Mouse (Mus musculus) testis, adult 10 weeks (tissue): ENCODE measurements around the gene Traf2. TPM values are rescaled to one million over a fixed set of nuclear protein-coding genes. Genes with fewer than 3 reads are reported as not detected.

Experiments used
- polyA plus RNA-seq: library from polyadenylated mRNA; stranded (reverse); fragments of 350-450 nt; fragmentation: Illumina TruSeq; extraction: RNeasy Lipid Tissue Mini Kit (QIAGEN cat#74804); gene quantifications from one replicate; pipeline ENCODE4 v1.2.3, GENCODE M21; 2014; ENCODE audit warnings: low read depth, low replicate concordance

Gene Traf2
- polyA plus RNA-seq = 1.1 TPM

GRCm38 (mm10) chr2:25546811-25547491, at the start of gene Traf2:
TSS of gene Traf2 (minus strand) at chr2:25546940.

GRCm38 (mm10) chr2:25581294-25581864, 34.6 kb upstream of the Traf2 start, which contains the start of gene Ajm1:
TSS of gene Ajm1 (minus strand) at chr2:25581757.

DNA sequence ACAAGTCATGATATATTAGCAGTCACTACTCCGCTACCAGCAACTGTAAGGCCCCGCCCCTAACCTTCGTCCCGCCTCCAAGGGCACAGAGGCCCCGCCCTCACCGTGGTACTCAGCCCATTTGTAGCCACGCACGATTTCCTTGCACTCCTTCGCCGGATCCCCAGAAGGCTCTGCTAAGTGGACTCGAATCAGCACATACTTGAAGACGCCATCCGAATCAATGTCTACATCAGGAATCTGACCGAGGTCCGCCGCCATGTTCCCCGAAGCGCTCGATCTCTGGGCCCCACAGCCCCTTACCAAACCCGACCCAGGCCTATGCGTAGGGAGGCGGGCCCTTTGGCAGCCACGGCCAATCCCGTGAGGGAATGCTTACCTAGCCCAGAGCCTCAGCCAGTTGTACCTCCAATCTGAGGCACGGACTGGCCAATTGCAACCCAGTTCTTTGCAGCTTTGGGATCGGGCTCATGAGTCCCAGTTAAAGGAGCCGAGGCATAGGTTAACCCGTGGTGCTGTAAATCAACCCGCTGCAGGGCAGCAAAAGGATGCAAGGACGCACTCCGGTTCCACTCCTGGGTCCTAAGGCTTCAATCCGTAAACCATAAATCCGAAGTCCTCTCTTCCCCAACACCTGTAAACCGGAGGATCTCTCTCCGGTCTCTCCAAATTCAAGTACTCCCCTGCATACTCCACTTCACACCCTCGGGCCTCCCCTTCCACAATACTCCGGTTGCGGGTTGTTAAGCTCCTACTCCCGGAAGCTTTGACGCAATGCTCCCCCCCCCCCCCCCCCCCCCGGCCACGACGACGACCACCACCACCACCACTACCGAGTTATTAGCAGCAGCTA, 28.1 kb upstream of the Traf2 start, which contains the start of the genes Mamdc4 and Phpt1:
Mamdc4 (minus strand) TSS at position 267 of the 853 bp plus-strand sequence.
Phpt1 (minus strand) TSS at position 646 of the 853 bp plus-strand sequence.

DNA sequence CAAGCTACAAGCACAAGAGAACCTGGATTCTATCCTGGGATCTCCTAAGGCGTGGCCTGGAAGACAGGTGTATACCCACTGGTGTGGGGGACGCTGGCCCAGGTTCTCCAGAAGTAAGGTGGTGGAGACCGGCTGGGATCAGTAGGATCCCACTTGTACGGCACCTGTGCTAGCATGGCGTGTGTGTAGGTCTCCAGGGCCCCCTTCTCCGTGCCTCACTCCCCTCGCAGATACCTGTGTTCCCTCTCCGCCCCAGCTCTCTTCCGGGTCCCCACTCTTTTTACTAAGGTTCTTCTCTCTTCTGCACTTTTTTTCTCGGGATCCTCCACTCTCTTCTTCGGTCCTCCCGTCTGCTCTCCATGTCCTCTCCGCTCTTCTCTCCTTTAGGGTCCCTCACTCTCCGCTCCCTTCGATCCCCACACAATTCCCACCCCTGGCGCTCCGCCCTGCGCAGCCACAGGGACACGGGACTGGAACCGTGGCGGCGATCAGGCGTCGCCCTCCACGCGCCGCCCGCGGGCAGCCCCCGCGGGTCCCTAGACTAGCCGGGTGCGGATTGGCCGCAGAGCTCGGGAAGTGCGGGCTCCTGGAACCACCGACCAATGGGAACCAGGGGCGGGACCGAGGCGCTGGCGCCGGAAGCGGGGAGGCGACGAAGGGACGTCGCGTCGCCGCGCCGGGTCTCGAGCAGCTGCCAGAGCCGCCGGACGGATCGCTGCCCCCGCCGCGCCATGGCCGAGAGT, 10.7 kb upstream of the Traf2 start, which contains the start of gene Edf1:
Edf1 (plus strand) TSS at position 627 of the 743 bp plus-strand sequence.

GRCm38 (mm10) chr2:25501593-25502486, 44.9 kb downstream of the Traf2 start, which contains the start of gene C8g:
TSS of gene C8g (minus strand) at chr2:25501719.

DNA sequence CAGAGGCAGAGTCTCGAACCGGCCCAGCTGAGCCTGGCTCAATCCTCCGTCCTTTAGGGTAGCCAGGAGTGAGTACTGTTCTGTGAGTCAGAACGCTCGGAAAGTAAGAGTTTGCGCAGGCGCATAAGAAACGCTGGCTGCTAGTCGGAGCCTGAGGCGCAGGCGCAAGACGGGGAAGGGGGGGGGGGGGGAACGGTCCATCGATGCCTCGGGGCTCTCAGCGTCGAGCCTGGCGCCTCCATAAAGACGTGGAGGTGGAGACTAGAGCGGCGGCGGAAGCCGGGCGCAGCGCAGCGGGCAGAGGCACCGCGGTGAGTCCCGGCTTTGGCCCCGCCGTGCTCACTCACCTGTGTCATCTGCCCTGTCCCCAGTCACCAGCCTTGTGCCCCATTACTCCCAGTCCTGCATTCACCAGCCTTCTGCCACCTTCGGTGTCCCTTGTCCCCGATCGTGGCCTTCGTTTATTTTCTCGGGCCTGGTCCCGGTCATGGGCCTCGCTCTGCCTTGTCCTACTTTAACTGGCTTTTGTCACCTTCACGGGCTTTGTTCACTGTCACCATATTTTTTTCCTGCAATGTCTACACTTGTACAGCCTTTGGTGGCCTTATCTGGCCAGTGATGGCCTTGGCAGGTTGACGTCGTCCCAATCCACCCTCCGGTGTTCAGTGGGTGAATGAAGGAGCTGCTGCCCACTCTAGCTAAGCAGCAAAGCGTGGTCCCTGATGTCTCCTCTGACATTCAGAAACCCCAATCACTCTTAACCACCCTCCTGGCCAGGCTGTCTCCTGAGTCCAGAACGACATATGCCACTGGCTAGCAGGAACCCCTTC, 45.9 kb downstream of the Traf2 start, which contains the start of gene Fbxw5:
Fbxw5 (plus strand) TSS at position 175 of the 830 bp plus-strand sequence.

DNA sequence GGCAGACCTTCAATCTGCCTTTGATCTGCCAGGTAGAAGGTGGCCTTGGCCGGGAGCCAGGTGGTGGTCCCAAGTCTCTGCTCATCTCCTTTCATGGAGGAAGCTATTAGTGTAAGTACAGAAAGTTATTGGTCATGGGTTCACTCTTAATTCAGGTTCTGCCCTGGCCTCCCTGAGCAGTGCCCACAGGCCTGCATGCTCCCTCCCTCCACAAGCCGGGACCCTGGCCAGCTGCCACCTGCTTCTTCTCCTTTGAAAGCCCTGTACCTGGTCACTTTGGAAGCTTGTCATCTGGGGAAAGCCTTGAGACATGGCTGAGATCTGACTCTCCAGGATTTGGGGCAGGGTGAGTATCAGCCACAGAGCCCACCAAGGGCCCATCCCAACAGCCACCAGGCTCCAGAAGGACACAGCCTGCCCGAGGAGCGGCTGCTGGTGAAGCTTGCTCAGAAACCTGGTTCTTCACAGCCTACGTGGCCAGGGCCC, 53.2 kb downstream of the Traf2 start, which contains the start of gene Lcn12:
Lcn12 (minus strand) TSS at position 436 of the 486 bp plus-strand sequence.

DNA sequence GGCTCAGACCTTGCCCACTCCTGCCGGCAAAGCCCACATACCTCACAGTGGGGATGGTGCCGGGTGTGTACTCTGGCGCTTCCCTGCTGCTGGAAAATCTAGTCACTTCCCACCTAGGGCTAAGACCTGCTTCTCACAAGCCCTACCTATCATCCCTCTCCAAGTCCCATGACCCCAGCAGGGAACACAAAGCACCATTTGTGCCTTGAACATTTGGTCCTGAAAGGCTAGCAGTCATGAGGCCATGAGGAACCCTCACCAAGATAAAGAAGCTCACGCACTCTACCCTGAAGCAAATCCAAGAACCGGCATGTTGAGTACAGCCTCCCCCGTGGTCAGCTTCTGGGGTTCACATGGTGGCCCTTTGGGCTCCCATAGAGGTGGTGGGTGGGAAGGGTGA, 76.8 kb downstream of the Traf2 start, which contains the start of gene Ptgds:
Ptgds (minus strand) TSS at position 78 of the 400 bp plus-strand sequence.

Other genes with a start within 250 kb of the Traf2 start
- not detected for gene Grin1, start 227.8 kb downstream of the Traf2 start, polyA plus RNA-seq
- gene Man1b1, start 214.6 kb downstream of the Traf2 start, polyA plus RNA-seq = 21.6 TPM
- gene Dpp7, start 190.6 kb downstream of the Traf2 start, polyA plus RNA-seq = 0.50 TPM
- gene Uap1l1, start 181.3 kb downstream of the Traf2 start, polyA plus RNA-seq = 0.10 TPM
- gene Sapcd2, start 174.6 kb downstream of the Traf2 start, polyA plus RNA-seq = 0.06 TPM
- 0.10 TPM for gene Entpd2, start 151.1 kb downstream of the Traf2 start, polyA plus RNA-seq
- 0.70 TPM for gene Npdc1, start 147.6 kb downstream of the Traf2 start, polyA plus RNA-seq
- not detected for gene Fut7, start 123.7 kb downstream of the Traf2 start, polyA plus RNA-seq
- gene Abca2, start 118.2 kb downstream of the Traf2 start, polyA plus RNA-seq = 0.34 TPM
- gene Clic3, start 90.1 kb downstream of the Traf2 start, polyA plus RNA-seq = not detected
- 2.9 TPM for gene Paxx, start 85.8 kb downstream of the Traf2 start, polyA plus RNA-seq
- gene Ptgds, start 76.9 kb downstream of the Traf2 start, polyA plus RNA-seq = 27.8 TPM
- not detected for gene Lcn12, start 53.0 kb downstream of the Traf2 start, polyA plus RNA-seq
- gene Fbxw5, start 46.2 kb downstream of the Traf2 start, polyA plus RNA-seq = 6.6 TPM
- gene C8g, start 45.2 kb downstream of the Traf2 start, polyA plus RNA-seq = 7.9 TPM
- gene Edf1, start 10.9 kb upstream of the Traf2 start, polyA plus RNA-seq = 3.7 TPM
- gene Mamdc4, start 27.9 kb upstream of the Traf2 start, polyA plus RNA-seq = 1.2 TPM
- 3.4 TPM for gene Phpt1, start 28.3 kb upstream of the Traf2 start, polyA plus RNA-seq
- not detected for gene Ajm1, start 34.8 kb upstream of the Traf2 start, polyA plus RNA-seq
- gene Rabl6, start 61.6 kb upstream of the Traf2 start, polyA plus RNA-seq = 25.0 TPM
- 88.5 TPM for gene Ccdc183, start 70.7 kb upstream of the Traf2 start, polyA plus RNA-seq
- gene Tmem141, start 75.1 kb upstream of the Traf2 start, polyA plus RNA-seq = 2.3 TPM
- not detected for gene Fcna, start 81.1 kb upstream of the Traf2 start, polyA plus RNA-seq
- not detected for gene Lcn8, start 106.2 kb upstream of the Traf2 start, polyA plus RNA-seq
- not detected for gene Lcn5, start 111.0 kb upstream of the Traf2 start, polyA plus RNA-seq
- not detected for gene Lcn6, start 129.8 kb upstream of the Traf2 start, polyA plus RNA-seq
- not detected for gene Lcn10, start 135.8 kb upstream of the Traf2 start, polyA plus RNA-seq
- gene Obp2a, start 153.1 kb upstream of the Traf2 start, polyA plus RNA-seq = not detected
- gene Bmyc, start 159.8 kb upstream of the Traf2 start, polyA plus RNA-seq = 1.2 TPM
- gene Obp2b, start 190.1 kb upstream of the Traf2 start, polyA plus RNA-seq = not detected
- not detected for gene Lcn3, start 218.6 kb upstream of the Traf2 start, polyA plus RNA-seq
- not detected for gene Lcn11, start 230.1 kb upstream of the Traf2 start, polyA plus RNA-seq
- 3.1 TPM for gene Gm13539, start 235.3 kb upstream of the Traf2 start, polyA plus RNA-seq